Mouse (Mus musculus) olfactory bulb, adult 2 months (tissue): Measurements from ENCODE around the gene Nrbf2. TPM values are rescaled to one million over a fixed set of nuclear protein-coding genes. Genes with fewer than 3 reads are reported as not detected.

Experiments used
- H3K27ac ChIP-seq: fragments of 200-500 bp; 2 replicates; pipeline ENCODE4 v1.5.1; 2012; ENCODE audit warnings: low read depth, low read length; ENCODE audit not compliant: insufficient read depth
- H3K4me1 ChIP-seq: fragments of 200-500 bp; 2 replicates; pipeline ENCODE4 v1.6.1; 2012; ENCODE audit warnings: low read length; ENCODE audit not compliant: control insufficient read depth, insufficient read depth
- H3K4me3 ChIP-seq: fragments of 200-500 bp; 2 replicates; pipeline ENCODE4 v1.5.1; 2012; ENCODE audit warnings: mild to moderate bottlenecking, low read depth, low read length, moderate library complexity; ENCODE audit not compliant: insufficient read depth
- CTCF ChIP-seq: fragments of 200-500 bp; IDR thresholded peaks from 2 replicates; pipeline ENCODE4 v1.5.1; 2012; ENCODE audit warnings: low read depth, mild to moderate bottlenecking, low read length, moderate library complexity; ENCODE audit not compliant: insufficient read depth
- POLR2A ChIP-seq: fragments of 200-500 bp; IDR thresholded peaks from 2 replicates; pipeline ENCODE4 v1.6.1; 2012; ENCODE audit warnings: mild to moderate bottlenecking, low read depth, low read length, moderate library complexity; ENCODE audit not compliant: insufficient read depth
- WGBS: fragments of 180-500 bp; shearing (Covaris S2); methylation state at CpG from one replicate; pipeline ENCODE4 v1.1.7; 2018; 5-methylcytosine and 5-hydroxymethylcytosine counted together
- polyA plus RNA-seq: library from polyadenylated mRNA; stranded (reverse); fragments of >200 nt; gene quantifications from 2 replicates; pipeline ENCODE4 v1.2.4, GENCODE M21; 2012; ENCODE audit warnings: low replicate concordance; ENCODE audit not compliant: missing spikeins, insufficient read depth, insufficient read length

Gene Nrbf2
- polyA plus RNA-seq, result not detected in 2 replicates

GRCm38 (mm10) chr10:67285176-67285814, at the start of gene Nrbf2:
TSS of gene Nrbf2 (minus strand) at chr10:67285305.
- peak within 1 kb of the TSS; percentile 71 for H3K27ac ChIP-seq
- TF ChIP-seq POLR2A (0 out of 2 replicates have a peak, but pooled peaks have one; percentile 13), CTCF (no peak)
- peak within 1 kb of the TSS; percentile 87 for H3K4me3 ChIP-seq
- WGBS, result 3% methylated on average over 52 of the region's 52 CpGs
- H3K4me1 ChIP-seq, result peaks cover 13% of the 10 kb centered on the region

- no peak overlapping the region for H3K27ac ChIP-seq
- H3K4me3 ChIP-seq, result no peak overlapping the region
- TF ChIP-seq CTCF (no peak), POLR2A (no peak)
- peaks cover 5% of the 10 kb centered on the region; the same call in 1 of the 2 replicates for H3K4me1 ChIP-seq
- WGBS, result 91% methylated on average over 2 of the region's 2 CpGs
Observed at GRCm38 (mm10) chr10:67330580-67330979, 45.5 kb upstream of the Nrbf2 start.

DNA sequence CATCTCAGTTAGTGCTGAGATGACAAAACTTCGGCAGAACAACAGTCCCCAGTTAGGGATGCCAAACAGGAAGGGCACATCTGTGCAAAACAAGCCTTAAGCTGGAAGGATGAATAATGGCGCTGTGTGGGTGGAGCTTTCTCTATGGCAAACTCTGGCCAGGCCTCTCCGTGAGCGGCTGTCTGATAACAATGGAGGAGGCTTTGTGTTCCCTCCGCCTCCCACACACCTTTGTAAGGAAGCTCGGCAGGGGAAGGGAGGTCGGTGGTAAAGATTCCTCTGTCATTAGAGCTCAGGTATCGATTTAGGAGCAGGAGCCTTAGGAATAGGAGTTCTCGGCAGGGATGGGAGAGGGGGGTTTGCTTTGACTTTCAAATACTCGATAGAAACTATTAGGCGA, 44.6 kb upstream of the Nrbf2 start:
- TF ChIP-seq CTCF, result no peak
- no peak for TF ChIP-seq POLR2A
- Histone ChIP-seq H3K4me1 (peaks cover 5% of the 10 kb centered on the region; the same call in 1 of the 2 replicates), H3K4me3 (no peak overlapping the region), H3K27ac (no peak overlapping the region)
- 24% methylated on average over 11 of the region's 11 CpGs for WGBS

DNA sequence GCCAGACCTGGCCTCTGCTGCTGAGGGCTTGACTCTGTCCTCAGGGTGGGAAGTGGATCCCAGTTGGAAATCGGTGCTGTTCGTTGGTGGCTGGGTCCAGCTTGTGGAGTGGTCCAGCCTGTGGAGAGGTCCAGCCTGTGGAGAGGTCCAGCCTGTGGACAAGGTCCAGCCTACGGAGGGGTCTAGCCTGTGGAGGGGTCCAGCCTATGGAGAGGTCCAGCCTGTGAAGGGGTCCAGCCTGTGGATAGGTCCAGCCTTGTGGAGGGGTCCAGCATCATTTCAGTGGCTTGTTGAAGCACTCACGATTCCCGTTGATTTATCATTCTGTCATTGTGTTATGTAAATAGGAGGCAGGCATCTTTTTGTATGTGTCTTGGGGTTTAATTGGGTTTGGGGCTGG, 43.1 kb upstream of the Nrbf2 start:
- no peak overlapping the region for H3K27ac ChIP-seq
- 91% methylated on average over 5 of the region's 5 CpGs for WGBS

DNA sequence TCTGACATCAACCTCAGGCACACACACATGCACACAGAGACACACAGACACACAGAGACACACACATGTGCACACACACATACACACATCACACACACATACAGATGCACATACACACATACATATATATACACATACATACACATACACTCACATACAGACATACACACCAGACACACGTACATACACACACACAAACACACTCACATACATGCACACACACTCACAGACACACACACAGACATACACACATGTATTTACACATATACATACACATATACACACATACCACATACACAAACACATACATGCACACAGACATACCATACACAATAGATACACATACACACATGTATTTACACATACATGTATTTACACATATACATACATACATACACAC, 38.9 kb upstream of the Nrbf2 start:
- Histone ChIP-seq H3K4me3 (no peak overlapping the region), H3K27ac (no peak overlapping the region), H3K4me1 (peaks cover 13% of the 10 kb centered on the region)
- no peak for TF ChIP-seq POLR2A
- 83% methylated on average over 1 of the region's 1 CpGs for WGBS

More for the DNA sequence above, 43.1 kb upstream of the Nrbf2 start:
- no peak for TF ChIP-seq CTCF
- no peak for TF ChIP-seq POLR2A
- peaks cover 5% of the 10 kb centered on the region; the same call in 1 of the 2 replicates for H3K4me1 ChIP-seq
- H3K4me3 ChIP-seq, result no peak overlapping the region

GRCm38 (mm10) chr10:67321396-67321795, 36.3 kb upstream of the Nrbf2 start:
- H3K4me3 ChIP-seq, result no peak overlapping the region
- 86% methylated on average over 2 of the region's 2 CpGs for WGBS
- peaks cover 20% of the 10 kb centered on the region for H3K4me1 ChIP-seq
- TF ChIP-seq CTCF (no peak), POLR2A (no peak)
- H3K27ac ChIP-seq, result no peak overlapping the region

DNA sequence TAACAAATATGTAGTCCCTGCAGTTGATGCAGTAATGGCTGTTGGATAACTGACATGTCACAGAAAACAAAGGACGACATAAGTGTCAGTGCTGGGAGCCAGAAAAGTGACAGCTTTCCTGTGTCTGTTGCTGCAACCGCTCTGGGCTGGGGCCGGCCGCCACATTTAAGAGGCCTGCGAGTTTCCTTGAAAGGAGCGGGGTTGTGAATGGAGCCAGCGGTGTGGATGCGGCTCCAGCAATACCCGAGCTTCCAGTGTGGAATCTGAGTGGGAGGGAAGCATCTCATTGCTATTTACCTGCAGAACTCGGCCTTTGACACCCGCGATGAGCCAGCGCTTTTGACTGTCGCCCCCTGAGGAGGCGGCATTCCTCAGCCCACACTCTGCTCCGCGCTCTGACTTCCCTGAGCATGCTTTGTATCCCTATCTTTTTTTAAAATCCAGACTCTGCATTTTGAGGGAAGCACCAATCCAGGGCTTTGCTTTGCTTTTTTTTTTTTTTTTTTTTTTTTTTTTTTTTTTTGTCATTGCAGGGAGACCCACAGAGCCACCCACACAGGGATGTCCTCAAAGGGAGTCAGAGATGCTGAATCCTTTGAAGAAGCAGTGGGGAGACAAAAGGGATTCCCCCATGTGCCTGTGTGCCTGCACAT, 35.2 kb upstream of the Nrbf2 start:
- Histone ChIP-seq H3K4me1 (peaks cover 20% of the 10 kb centered on the region), H3K27ac (no peak overlapping the region), H3K4me3 (no peak overlapping the region)
- no peak for TF ChIP-seq POLR2A
- no peak for TF ChIP-seq CTCF
- WGBS, result 17% methylated on average over 17 of the region's 17 CpGs

GRCm38 (mm10) chr10:67319016-67319725, 34.1 kb upstream of the Nrbf2 start:
- Histone ChIP-seq H3K4me1 (peaks cover 20% of the 10 kb centered on the region), H3K27ac (no peak overlapping the region), H3K4me3 (no peak overlapping the region)
- WGBS, result 83% methylated on average over 13 of the region's 13 CpGs
- TF ChIP-seq POLR2A (no peak), CTCF (no peak)
